Mouse (Mus musculus): ENCODE results near the gene Rasgef1b. TPM values are rescaled to one million over a fixed set of nuclear protein-coding genes. Genes with fewer than 3 reads are reported as not detected.

Rasgef1b gene
- polyA plus RNA-seq, 1 experiment from 2014 or later: 8.8 TPM

- Histone ChIP-seq H3K27ac (ENCODE audit: low read depth, low read length) (no peak overlapping the region), H3K27me3 (ENCODE audit: control insufficient read depth, insufficient read depth, low read length) (no peaks in the 10 kb centered on the region), H3K4me1 (ENCODE audit: control insufficient read depth, insufficient read depth, low read length) (no peaks in the 10 kb centered on the region), H3K9ac (ENCODE audit: low read depth, low read length) (no peak overlapping the region), H3K9me3 (ENCODE audit: control insufficient read depth, low read length) (no peaks in the 10 kb centered on the region), H3K36me3 (ENCODE audit: control insufficient read depth, insufficient read depth, low read length) (no peaks in the 10 kb centered on the region), H3K4me2 (replicated peaks; ENCODE audit: low read depth, low read length) (no peak overlapping the region), H3K4me3 (ENCODE audit: low read length) (no peak overlapping the region)
- ATAC-seq (ENCODE audit: low FRiP score, low TSS enrichment): no peak
- 47% methylated on average over 2 of the region's 2 CpGs for whole genome bisulfite sequencing
These were observed 8.3 kb downstream of the Rasgef1b start for GRCm38 (mm10) chr5:99720554-99720953.

DNA sequence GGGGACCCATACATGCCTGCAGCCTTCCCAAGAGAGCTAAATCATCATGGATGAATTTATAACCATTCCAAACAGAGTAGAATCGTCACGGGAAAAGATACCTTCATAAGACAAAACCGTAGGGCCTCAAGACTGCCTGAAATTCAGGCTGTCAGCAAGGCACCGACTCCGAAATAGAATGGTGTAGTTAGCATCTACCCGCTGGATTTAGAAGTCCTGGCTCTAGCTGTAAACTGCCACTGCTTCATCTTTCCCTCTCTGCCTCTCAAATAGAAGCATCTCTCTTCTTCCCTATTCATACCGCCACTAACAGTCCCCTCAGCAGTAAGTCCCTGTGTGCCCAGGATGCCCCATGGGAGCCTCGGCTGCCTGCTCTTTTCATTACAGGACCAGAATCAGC, 10.9 kb downstream of the Rasgef1b start:
- H3K36me3 ChIP-seq (ENCODE audit: control insufficient read depth, insufficient read depth, low read length): no peaks in the 10 kb centered on the region
- no peak overlapping the region for H3K4me2 ChIP-seq (replicated peaks; ENCODE audit: low read depth, low read length)
- H3K9me3 ChIP-seq (ENCODE audit: control insufficient read depth, low read length): no peaks in the 10 kb centered on the region
- 56% methylated on average over 8 of the region's 8 CpGs for WGBS
- no peaks in the 10 kb centered on the region for H3K27me3 ChIP-seq (ENCODE audit: control insufficient read depth, insufficient read depth, low read length)
- no peak for ATAC-seq (ENCODE audit: low FRiP score, low TSS enrichment)
- H3K9ac ChIP-seq (ENCODE audit: low read depth, low read length): no peak overlapping the region
- no peaks in the 10 kb centered on the region for H3K4me1 ChIP-seq (ENCODE audit: control insufficient read depth, insufficient read depth, low read length)
- H3K27ac ChIP-seq (ENCODE audit: low read depth, low read length): no peak overlapping the region
- H3K4me3 ChIP-seq (ENCODE audit: low read length): no peak overlapping the region

DNA sequence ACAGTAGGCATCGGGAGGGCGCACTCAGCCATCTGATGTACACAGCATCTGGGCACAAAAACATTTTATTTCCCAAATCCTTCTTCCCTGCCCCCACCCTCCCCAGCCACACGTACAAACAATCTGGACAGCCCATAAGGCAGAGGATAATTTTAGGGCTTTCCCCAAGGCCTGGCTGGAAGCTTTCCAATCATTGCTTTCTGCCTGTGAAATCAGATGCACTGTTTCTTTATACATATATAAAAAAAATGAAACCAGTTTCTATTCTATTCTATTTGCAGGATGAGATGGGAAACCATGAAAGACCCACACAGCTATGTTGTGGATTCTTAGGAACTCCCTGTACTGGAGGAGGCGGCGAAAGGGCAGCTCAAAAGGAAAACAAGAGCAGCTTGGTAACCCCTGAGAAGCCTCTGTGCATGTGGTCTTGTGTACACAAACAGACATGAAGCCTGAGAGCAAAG, 13.6 kb downstream of the Rasgef1b start:
- no peak for ATAC-seq (ENCODE audit: low FRiP score, low TSS enrichment)
- Histone ChIP-seq H3K36me3 (ENCODE audit: control insufficient read depth, insufficient read depth, low read length) (no peaks in the 10 kb centered on the region), H3K9ac (ENCODE audit: low read depth, low read length) (no peak overlapping the region), H3K4me2 (replicated peaks; ENCODE audit: low read depth, low read length) (no peak overlapping the region), H3K27me3 (ENCODE audit: control insufficient read depth, insufficient read depth, low read length) (no peaks in the 10 kb centered on the region), H3K4me1 (ENCODE audit: control insufficient read depth, insufficient read depth, low read length) (no peaks in the 10 kb centered on the region), H3K4me3 (ENCODE audit: low read length) (no peak overlapping the region), H3K27ac (ENCODE audit: low read depth, low read length) (no peak overlapping the region), H3K9me3 (ENCODE audit: control insufficient read depth, low read length) (no peaks in the 10 kb centered on the region)
- 64% methylated on average over 5 of the region's 5 CpGs for WGBS

GRCm38 (mm10) chr5:99711947-99712346, 16.9 kb downstream of the Rasgef1b start:
- Histone ChIP-seq H3K9ac (ENCODE audit: low read depth, low read length) (no peak overlapping the region), H3K4me3 (ENCODE audit: low read length) (no peak overlapping the region), H3K36me3 (ENCODE audit: control insufficient read depth, insufficient read depth, low read length) (no peaks in the 10 kb centered on the region), H3K9me3 (ENCODE audit: control insufficient read depth, low read length) (no peaks in the 10 kb centered on the region), H3K27me3 (ENCODE audit: control insufficient read depth, insufficient read depth, low read length) (no peaks in the 10 kb centered on the region), H3K4me1 (ENCODE audit: control insufficient read depth, insufficient read depth, low read length) (no peaks in the 10 kb centered on the region), H3K4me2 (replicated peaks; ENCODE audit: low read depth, low read length) (no peak overlapping the region), H3K27ac (ENCODE audit: low read depth, low read length) (no peak overlapping the region)
- 92% methylated on average over 2 of the region's 2 CpGs for WGBS
- no peak for ATAC-seq (ENCODE audit: low FRiP score, low TSS enrichment)

- no peaks in the 10 kb centered on the region for H3K4me1 ChIP-seq (ENCODE audit: control insufficient read depth, insufficient read depth, low read length)
- 49% methylated on average over 6 of the region's 6 CpGs for WGBS
- H3K9ac ChIP-seq (ENCODE audit: low read depth, low read length): no peak overlapping the region
These were observed 20.2 kb downstream of the Rasgef1b start for GRCm38 (mm10) chr5:99708706-99709105.

GRCm38 (mm10) chr5:99707261-99707660, 21.6 kb downstream of the Rasgef1b start:
- 37% methylated on average over 6 of the region's 6 CpGs for WGBS
- Histone ChIP-seq H3K27me3 (ENCODE audit: control insufficient read depth, insufficient read depth, low read length) (no peaks in the 10 kb centered on the region), H3K4me2 (replicated peaks; ENCODE audit: low read depth, low read length) (no peak overlapping the region), H3K9me3 (ENCODE audit: control insufficient read depth, low read length) (no peaks in the 10 kb centered on the region), H3K4me1 (ENCODE audit: control insufficient read depth, insufficient read depth, low read length) (no peaks in the 10 kb centered on the region), H3K4me3 (ENCODE audit: low read length) (no peak overlapping the region), H3K36me3 (ENCODE audit: control insufficient read depth, insufficient read depth, low read length) (no peaks in the 10 kb centered on the region), H3K27ac (ENCODE audit: low read depth, low read length) (no peak overlapping the region), H3K9ac (ENCODE audit: low read depth, low read length) (no peak overlapping the region)
- no peak for ATAC-seq (ENCODE audit: low FRiP score, low TSS enrichment)

More at GRCm38 (mm10) chr5:99708706-99709105, 20.2 kb downstream of the Rasgef1b start:
- no peaks in the 10 kb centered on the region for H3K27me3 ChIP-seq (ENCODE audit: control insufficient read depth, insufficient read depth, low read length)
- H3K27ac ChIP-seq (ENCODE audit: low read depth, low read length): no peak overlapping the region
- no peak overlapping the region for H3K4me2 ChIP-seq (replicated peaks; ENCODE audit: low read depth, low read length)
- no peaks in the 10 kb centered on the region for H3K36me3 ChIP-seq (ENCODE audit: control insufficient read depth, insufficient read depth, low read length)
- no peak for ATAC-seq (ENCODE audit: low FRiP score, low TSS enrichment)
- no peaks in the 10 kb centered on the region for H3K9me3 ChIP-seq (ENCODE audit: control insufficient read depth, low read length)
- no peak overlapping the region for H3K4me3 ChIP-seq (ENCODE audit: low read length)

DNA sequence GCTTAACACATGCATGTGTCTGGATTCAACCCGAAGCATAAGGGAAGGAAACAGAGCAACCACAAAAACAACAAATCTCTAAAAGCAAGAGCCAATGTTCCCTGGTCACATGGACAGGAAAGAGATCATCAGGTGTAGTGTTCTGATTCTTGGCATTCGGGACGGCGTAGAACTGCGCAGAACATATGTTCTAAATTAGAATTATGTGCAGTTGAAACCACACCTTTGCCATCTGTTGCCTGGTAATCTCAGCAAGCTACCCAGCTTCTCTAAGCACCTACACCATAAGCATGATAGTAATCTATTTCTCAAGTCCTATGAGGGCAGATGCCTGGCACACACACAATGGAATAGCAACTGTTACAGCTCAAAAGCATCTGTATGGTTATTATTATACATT, 27.1 kb downstream of the Rasgef1b start:
- Histone ChIP-seq H3K9ac (ENCODE audit: low read depth, low read length) (no peak overlapping the region), H3K27me3 (ENCODE audit: control insufficient read depth, insufficient read depth, low read length) (no peaks in the 10 kb centered on the region), H3K4me2 (replicated peaks; ENCODE audit: low read depth, low read length) (no peak overlapping the region), H3K36me3 (ENCODE audit: control insufficient read depth, insufficient read depth, low read length) (no peaks in the 10 kb centered on the region), H3K27ac (ENCODE audit: low read depth, low read length) (no peak overlapping the region), H3K4me1 (ENCODE audit: control insufficient read depth, insufficient read depth, low read length) (no peaks in the 10 kb centered on the region), H3K4me3 (ENCODE audit: low read length) (no peak overlapping the region), H3K9me3 (ENCODE audit: control insufficient read depth, low read length) (no peaks in the 10 kb centered on the region)
- WGBS: 86% methylated on average over 5 of the region's 5 CpGs
- ATAC-seq (ENCODE audit: low FRiP score, low TSS enrichment): no peak

- Histone ChIP-seq H3K9ac (ENCODE audit: low read depth, low read length) (no peak overlapping the region), H3K27me3 (ENCODE audit: control insufficient read depth, insufficient read depth, low read length) (no peaks in the 10 kb centered on the region), H3K4me2 (replicated peaks; ENCODE audit: low read depth, low read length) (no peak overlapping the region), H3K4me3 (ENCODE audit: low read length) (no peak overlapping the region), H3K4me1 (ENCODE audit: control insufficient read depth, insufficient read depth, low read length) (no peaks in the 10 kb centered on the region), H3K36me3 (ENCODE audit: control insufficient read depth, insufficient read depth, low read length) (no peaks in the 10 kb centered on the region), H3K9me3 (ENCODE audit: control insufficient read depth, low read length) (no peaks in the 10 kb centered on the region), H3K27ac (ENCODE audit: low read depth, low read length) (no peak overlapping the region)
- WGBS: 87% methylated on average over 13 of the region's 13 CpGs
- ATAC-seq (ENCODE audit: low FRiP score, low TSS enrichment): no peak
These were observed 34.0 kb downstream of the Rasgef1b start for GRCm38 (mm10) chr5:99694712-99695360.

- Histone ChIP-seq H3K27ac (ENCODE audit: low read depth, low read length) (no peak overlapping the region), H3K9ac (ENCODE audit: low read depth, low read length) (no peak overlapping the region), H3K36me3 (ENCODE audit: control insufficient read depth, insufficient read depth, low read length) (no peaks in the 10 kb centered on the region), H3K4me1 (ENCODE audit: control insufficient read depth, insufficient read depth, low read length) (no peaks in the 10 kb centered on the region), H3K9me3 (ENCODE audit: control insufficient read depth, low read length) (no peaks in the 10 kb centered on the region), H3K4me3 (ENCODE audit: low read length) (no peak overlapping the region), H3K4me2 (replicated peaks; ENCODE audit: low read depth, low read length) (no peak overlapping the region), H3K27me3 (ENCODE audit: control insufficient read depth, insufficient read depth, low read length) (no peaks in the 10 kb centered on the region)
- ATAC-seq (ENCODE audit: low FRiP score, low TSS enrichment): no peak
- 43% methylated on average over 7 of the region's 7 CpGs for WGBS
These were observed 39.0 kb downstream of the Rasgef1b start for GRCm38 (mm10) chr5:99689909-99690308.

All from kidney, embryonic 14.5 days (tissue).